Mouse (Mus musculus): Measurements from ENCODE around the gene Gm5798. TPM values are rescaled to one million over a fixed set of nuclear protein-coding genes. Genes with fewer than 3 reads are reported as not detected.
"Not testable (repeated sequence)": the region's sequence is repeated elsewhere in the genome, so short reads cannot be mapped to it uniquely, and the experiment has no call there.

Gene Gm5798
- polyA plus RNA-seq (2017; shearing (Covaris generic)): not detected

DNA sequence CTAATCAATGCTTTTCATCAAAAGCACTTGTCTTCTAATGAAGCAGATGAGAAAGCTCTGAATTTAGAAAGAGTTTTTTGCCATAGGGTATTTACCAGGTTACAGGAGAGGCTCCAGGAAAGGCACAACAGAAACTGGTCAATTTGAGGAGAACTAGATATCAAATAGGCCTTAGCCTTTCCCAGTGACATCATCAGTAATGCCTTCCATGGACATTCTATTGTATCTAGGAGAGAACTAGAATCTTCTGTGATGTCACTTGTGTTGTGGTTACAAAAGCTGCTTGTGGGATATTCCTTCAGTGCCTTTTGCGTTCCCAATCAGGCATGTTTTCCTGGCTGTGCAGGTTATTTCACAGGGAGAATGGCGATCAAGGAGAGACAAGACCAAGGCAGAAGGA is at the start of gene Gm5798:
Gene Gm5798 (plus strand): TSS at position 301 of the 400 bp plus-strand sequence.
- ATAC-seq: not testable (repeated sequence)

DNA sequence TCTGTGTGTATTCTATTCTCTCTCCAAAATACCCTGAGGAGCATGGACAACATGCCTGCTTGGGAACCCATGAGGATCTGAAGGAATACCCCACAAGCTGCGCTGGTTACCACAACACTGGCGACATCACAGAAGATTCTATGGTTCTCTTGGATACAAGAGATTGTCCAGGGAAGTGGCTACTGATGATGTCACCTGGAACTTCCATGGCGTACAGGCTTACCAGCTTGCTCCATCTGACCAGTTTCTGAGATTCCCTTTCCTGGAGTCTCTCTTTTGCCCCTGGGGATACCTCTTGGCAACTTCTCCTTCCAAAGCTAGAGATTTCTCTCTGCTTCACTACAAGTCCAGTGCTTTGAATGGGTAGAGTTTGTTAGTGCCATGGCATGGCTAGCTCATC is 37.9 kb downstream of the Gm5798 start, which contains the start of gene Gm7945:
Gene Gm7945 (minus strand): TSS at position 101 of the 400 bp plus-strand sequence.
- not testable (repeated sequence) for ATAC-seq

Other genes with a start within 250 kb of the Gm5798 start
- gene Mat1a, start 243.6 kb upstream of the Gm5798 start, polyA plus RNA-seq (2017; shearing (Covaris generic)): not detected
- not detected for gene Sftpa1, start 216.8 kb upstream of the Gm5798 start, polyA plus RNA-seq (2017; shearing (Covaris generic))
- gene Mbl1, start 197.2 kb upstream of the Gm5798 start, polyA plus RNA-seq (2017; shearing (Covaris generic)): not detected
- not detected for gene Sftpd, start 163.5 kb upstream of the Gm5798 start, polyA plus RNA-seq (2017; shearing (Covaris generic))
- not detected for gene Gm2832, start 69.8 kb upstream of the Gm5798 start, polyA plus RNA-seq (2017; shearing (Covaris generic))
- gene Gm7945, start 37.8 kb downstream of the Gm5798 start, polyA plus RNA-seq (2017; shearing (Covaris generic)): not detected
- not detected for gene Gm6482, start 59.7 kb downstream of the Gm5798 start, polyA plus RNA-seq (2017; shearing (Covaris generic))
- not detected for gene Gm7954, start 104.9 kb downstream of the Gm5798 start, polyA plus RNA-seq (2017; shearing (Covaris generic))
- not detected for gene Gm3486, start 140.9 kb downstream of the Gm5798 start, polyA plus RNA-seq (2017; shearing (Covaris generic))
- not detected for gene Gm7970, start 207.0 kb downstream of the Gm5798 start, polyA plus RNA-seq (2017; shearing (Covaris generic))
- gene 1700049E17Rik2, start 224.6 kb downstream of the Gm5798 start, polyA plus RNA-seq (2017; shearing (Covaris generic)): not detected